Mouse (Mus musculus): Measurements from ENCODE around the gene Ang. TPM values are rescaled to one million over a fixed set of nuclear protein-coding genes. Genes with fewer than 3 reads are reported as not detected.

The Ang gene
- total RNA-seq, 2 experiments from 2014 or later = 1.6 to 4.2 TPM

GRCm38 (mm10) chr14:51088970-51089673 lies 1.8 kb upstream of the Ang start:
- DNase-seq = peak; percentile 94

DNA sequence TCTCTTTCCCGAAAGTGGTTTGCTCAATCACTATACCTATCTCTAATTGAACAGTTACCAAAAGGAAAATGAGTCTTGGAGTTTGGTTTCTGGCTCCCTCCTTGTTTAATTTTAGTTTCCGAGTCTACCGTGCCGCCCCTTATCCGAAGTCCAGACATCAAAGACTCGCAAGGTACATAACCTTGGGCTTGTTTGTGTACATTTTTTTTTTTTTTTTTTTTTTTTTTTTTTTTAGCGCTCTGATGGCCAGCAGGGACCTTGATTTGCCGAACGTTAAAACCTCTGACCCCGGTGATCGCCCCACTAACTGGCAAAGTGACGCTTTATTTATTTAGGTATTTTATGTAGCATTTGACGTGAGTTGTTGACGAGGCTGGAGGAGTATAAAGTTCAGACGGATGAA lies 1.3 kb upstream of the Ang start:
- no peak for DNase-seq

GRCm38 (mm10) chr14:51090077-51090781 lies 721 bp upstream of the Ang start:
- DNase-seq = peak; percentile 75

DNA sequence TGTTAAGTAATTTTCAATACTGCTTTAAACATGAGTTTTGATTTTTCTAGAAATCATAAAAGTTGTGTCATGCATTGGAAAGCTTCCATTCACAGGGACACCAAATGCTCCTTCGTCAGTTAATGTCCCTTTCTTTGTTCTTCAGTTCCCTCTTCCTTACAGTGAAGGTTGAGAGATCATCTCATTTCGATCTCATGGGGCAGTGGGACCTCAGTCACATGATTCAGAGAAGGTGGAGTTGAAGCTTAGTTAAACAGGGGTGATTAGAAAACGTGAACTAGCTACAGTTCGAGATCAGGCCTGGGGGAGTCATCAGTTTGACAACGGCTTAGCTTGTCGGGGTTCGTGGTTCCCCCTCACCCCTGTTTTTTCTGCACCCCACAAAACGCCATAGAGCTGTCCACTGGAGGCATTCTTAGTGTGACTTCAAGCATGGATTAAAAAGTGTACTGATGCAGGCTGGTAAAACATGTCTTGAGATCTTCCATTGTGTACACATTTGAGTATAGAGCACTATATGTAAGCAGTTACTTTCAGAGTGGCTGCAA lies 1.2 kb downstream of the Ang start:
- DNase-seq = no peak

DNA sequence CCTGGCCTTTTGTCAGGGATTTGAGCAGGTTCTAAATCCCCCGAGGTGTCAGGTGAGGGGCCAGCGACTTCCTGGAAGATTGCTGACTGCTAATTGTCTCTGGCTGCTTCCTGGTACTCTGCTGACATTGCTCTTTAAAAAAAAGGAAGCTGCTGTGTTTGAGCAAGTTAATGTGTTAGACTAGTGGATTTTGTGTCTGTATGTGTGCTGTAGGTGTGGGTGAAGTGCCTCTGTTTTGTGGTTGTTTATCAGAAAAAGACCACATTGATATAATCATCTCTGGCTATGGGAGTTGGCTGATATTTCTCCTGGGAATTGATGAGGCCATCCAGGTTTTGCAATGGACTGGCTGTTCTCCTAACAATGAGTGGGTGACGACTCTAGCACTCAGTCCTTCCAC lies 2.5 kb downstream of the Ang start:
- peak; percentile 37 for DNase-seq

DNA sequence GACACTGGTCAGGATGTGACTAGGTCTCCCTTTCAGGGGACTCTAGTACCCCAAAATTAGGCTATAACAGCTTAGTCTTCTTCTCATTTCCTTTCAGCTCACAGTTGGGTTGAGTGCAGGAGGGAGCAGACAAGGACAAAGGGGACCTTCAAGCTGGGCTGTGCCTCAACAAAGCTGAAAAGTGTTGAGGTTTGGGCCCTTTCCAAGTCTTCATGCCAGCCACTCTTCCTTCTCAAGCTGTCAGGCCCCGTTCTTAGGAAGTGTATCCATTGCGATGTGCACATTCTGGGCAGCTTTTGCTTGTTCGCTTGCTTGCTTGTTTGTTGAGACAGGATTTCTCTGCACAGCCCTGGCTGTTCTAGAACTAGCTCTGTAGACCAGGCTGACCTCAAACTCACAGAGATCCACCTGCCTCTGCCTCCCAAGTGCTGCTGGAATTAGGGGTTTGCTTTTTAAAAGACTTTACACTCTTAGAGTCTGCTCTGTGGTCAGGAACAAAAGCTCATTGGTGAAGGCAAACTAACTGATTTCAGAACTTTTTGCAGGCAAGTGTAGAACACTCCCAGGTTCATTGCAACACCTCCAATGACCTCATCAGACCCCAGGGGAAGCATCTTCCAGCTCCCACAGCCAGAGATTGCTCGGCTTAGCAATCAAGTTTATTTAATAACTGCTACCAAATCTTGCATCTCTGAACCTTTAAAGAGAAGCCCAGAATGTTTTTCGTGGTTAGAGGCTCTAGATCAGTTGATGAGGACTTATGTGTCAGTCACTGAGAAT lies 3.3 kb downstream of the Ang start:
- DNase-seq = peak; percentile 42

DNA sequence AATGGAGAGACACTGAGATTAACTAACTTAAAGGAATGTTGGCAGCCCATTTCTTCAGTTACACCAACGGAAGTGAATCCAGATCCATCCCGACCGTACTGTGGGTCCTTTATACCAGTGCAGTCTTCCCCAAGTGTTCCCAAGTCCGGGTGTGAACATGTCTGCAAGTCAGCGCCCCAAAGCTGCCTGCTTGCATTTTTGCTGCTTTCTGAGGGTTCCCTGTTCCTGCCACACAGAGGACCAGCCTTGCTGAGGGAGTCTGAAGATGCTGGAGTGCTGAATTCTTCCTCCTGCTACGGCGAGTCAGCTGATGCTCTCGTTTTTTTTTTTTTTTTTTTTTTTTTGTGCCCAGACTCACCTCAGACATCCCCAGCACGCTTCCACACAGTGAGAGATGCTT lies 4.0 kb downstream of the Ang start:
- peak; percentile 34 for DNase-seq

DNA sequence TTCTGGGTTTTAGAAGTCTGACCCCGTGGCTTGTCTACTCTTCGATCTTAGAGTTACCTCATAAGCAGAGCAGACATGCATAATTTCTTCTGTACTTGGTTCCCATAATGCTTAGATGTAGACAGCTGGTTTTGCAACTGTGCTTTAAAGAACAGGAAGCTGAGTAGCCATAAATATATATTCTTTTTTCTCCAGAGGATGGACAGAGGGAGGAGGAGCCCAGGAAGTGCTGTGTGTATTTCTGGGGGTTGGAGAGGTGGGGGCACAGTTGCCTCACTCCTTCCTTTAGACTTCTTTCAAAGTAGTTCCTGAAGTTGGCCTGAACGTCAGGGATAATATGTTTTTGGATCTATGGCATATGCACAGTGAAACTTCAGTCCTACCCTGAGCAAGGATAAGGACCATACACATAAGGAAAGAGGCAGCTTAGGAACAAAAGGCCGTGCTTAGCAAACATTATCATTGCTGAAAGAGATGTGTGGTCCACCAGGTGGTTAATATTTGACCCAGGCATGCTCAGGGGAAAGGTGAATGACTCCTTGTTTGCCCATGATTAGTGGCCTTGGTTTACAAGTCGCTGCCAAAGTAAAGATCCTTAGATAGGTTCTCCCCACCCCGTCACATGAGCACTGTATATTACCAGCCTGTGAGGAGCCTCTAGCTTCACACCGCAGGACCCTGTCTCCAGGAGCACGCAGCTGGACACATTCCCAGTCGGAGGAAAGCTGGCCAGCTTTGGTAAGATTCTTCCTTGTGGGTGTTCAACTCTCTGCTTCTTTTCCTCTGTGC lies 5.0 kb downstream of the Ang start:
- DNase-seq = no peak

DNA sequence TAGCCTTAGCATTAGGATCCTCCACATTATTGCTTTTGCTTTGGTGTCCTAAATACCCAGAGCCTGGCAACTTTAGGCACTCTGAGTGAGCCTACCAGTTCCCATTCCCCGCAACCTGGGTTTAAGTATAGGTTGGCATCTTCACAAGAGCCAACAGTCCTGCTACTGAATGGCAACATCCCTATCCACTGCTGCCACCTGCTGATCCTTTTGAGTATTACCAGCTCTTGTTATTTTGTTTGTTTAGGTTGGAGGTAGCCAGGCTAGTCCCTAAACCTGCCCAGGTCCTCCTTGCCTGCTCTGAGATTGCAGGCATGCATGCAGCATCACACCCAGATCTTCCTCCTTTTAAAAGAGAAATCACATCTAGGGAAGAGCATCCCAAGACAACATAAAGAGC lies 7.3 kb downstream of the Ang start:
- DNase-seq = peak; percentile 23

DNA sequence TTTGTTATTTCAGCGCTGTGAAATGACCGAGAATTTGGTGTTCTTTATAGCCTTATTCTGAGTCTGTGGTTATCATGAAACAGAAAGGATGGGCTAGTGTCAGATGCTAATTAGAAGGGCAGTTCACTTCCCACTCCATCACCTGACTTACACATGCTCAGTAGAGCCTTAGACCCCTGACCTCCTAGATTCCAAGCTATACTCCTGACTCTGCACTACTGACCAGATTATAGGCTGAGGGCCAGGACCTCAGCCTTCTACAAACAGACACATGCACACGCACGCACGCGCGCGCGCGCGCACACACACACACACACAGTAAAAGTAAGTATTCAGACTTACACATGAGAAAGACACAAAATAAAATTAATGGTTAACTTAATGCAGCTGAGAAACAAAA lies 8.0 kb downstream of the Ang start:
- DNase-seq = no peak

- no peak for DNase-seq
Measured at GRCm38 (mm10) chr14:51101284-51101683, 10.3 kb downstream of the Ang start.

DNA sequence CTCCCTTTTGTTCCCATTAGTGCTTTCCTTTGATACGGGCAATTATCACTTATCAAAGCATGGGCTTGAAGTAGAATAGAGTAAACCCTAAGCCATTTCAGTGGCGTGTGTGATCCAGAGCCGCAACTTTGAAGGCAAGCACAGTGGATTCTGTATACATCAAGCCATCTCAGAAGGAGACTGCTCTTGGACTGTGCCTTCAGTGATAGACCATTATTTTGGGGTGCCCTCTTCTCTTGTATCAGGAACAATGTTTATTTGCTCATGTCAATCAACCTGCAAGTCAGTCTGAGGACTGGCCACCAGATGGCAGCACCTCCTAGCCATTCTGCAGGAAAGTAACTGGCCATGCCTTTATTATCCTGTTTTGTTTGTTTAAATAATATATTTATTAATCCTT lies 12.3 kb downstream of the Ang start:
- no peak for DNase-seq

GRCm38 (mm10) chr14:51104366-51104765 lies 13.4 kb downstream of the Ang start:
- DNase-seq = no peak

GRCm38 (mm10) chr14:51106449-51106967 lies 15.6 kb downstream of the Ang start:
- no peak for DNase-seq

- peak; percentile 25 for DNase-seq
Measured at GRCm38 (mm10) chr14:51111966-51112365, 21.0 kb downstream of the Ang start.

GRCm38 (mm10) chr14:51113476-51113875 lies 22.5 kb downstream of the Ang start:
- no peak for DNase-seq

DNA sequence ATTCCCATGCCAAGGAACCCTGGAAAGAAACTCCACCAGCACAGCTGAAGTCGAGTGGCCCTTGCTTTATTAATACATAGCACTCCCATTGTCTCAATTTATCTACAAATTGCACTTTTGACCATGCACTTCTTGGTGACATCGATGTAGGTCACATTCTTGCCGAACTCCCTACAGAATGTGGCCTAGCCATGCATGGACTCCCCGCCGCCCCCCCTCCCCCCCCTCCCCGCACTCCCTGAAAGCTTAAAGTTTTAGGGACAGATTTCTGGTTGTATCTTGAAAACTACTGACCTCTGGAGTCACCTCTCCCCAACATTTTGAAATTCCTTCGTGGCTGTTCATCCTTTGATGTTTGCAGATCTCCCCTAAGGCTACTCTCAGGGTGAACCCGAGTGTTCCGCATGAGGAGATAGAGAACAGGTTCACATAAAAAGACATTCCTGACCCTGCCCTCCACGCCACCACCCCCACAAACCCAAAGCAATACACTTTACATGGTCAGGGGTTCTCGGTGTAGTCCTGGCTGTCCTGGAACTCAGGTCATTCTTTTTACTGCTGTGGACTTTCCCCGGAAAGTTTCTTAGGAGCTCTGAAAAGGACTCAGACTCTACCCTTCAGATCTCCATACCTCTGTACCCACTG lies 23.1 kb downstream of the Ang start, which contains the start of gene Eddm3b:
Eddm3b (plus strand) TSS at position 511 of the 645 bp plus-strand sequence.
- no peak for DNase-seq

DNA sequence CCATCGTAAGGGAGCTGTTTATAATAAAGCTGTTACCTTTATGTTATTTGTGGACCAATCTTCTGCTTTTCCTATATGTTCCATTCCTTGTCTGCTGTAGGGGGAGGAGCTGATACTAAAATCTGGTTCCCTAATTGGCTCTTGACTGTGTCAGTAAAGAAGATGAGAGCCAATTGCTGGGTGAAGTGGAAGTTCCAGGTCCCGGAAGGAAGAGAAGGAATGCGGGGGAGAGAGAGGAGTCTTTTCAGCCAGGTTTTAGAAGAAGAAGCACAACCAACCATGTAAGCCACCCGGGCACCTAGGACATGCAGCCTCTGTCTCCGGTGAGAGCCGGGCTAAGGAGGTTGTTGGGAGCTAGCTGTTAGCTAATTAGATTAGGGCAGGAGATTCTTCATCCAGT lies 34.7 kb downstream of the Ang start:
- no peak for DNase-seq

- no peak for DNase-seq
Measured at GRCm38 (mm10) chr14:51127648-51128258, 36.8 kb downstream of the Ang start.

DNA sequence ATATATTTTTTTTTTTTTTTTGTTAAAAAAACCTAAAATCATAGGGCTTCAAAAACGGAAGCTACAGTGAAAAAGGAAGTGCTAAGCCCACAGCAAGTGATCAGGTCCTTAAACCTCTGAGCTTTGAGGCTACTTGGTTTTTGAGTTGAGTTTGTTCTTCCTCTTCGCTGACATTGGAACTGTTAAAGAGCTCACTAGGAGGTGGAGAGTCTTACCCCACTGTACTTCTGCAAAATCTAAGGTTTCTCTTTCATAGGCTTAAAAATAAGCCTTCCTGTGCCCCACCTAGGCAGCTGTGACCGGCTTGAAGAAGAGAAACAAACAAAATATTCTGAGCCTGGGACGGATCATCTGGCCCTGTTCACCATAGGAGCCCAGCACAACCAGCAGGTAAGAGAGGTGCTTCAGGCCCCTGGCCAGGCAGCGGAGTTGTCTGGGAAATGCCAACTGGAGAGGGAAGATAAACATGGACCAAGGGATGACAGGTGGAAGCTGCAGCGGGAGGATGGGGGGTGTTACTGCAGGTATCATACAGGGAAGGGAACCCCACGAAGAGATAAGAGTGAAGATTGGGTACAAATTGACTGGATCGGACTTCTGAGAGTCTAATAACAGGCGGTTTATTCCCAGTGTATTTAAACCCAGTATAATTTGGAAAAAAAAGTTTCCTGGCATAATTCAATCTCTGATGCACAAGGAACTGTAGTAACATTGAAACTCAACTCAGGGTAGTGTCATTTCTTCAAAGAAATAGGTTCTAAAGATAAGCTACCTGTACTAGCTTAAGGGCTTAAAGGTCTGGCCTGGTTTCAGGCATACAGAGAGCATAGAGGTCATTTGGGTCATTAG lies 38.0 kb downstream of the Ang start:
- no peak for DNase-seq

Measured in gastrocnemius, postnatal 25 days (tissue).